Mouse (Mus musculus) cerebellum, adult 2 months (tissue): ENCODE measurements around the gene Cdc14a.

Experiments used
- CTCF ChIP-seq: fragments of 200-500 bp; IDR thresholded peaks from 2 replicates; pipeline ENCODE4 v1.5.1; 2011; ENCODE audit warnings: low read depth, mild to moderate bottlenecking, control low read depth, low read length, moderate library complexity, borderline replicate concordance; ENCODE audit not compliant: insufficient read depth
- POLR2A ChIP-seq: fragments of 200-500 bp; IDR thresholded peaks from 2 replicates; pipeline ENCODE4 v1.6.1; 2011; ENCODE audit warnings: low read length, control low read depth, borderline replicate concordance; ENCODE audit not compliant: insufficient read depth

DNA sequence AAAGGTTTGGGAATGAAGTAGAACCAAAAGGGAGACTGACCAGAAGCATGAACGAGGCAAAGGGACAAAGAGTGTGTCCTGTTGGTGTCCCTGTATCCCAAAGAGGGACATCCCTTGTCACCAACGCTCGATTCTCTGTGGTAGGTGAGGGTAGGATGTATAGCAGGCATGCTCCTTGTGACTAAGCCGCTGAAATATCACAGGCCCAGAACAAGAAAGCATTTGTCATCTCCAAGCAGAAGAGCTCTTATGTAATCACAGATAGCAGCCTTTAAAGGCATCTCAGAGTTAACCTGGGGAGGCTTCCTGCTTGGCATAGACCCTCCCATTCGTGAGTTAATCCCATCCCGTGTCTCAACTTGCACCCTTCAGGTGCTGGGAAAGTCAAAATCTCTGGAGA, 179.4 kb downstream of the Cdc14a start:
- TF ChIP-seq POLR2A (no peak), CTCF (no peak)
